Mouse (Mus musculus) gastrocnemius, adult 18-20 months (tissue): ENCODE results near the gene R3hdm2. TPM values are rescaled to one million over a fixed set of nuclear protein-coding genes. Genes with fewer than 3 reads are reported as not detected.

ENCODE experiments used
- DNase-seq: peaks from one replicate; pipeline ENCODE4 v3.0.0; 2021; ENCODE audit warnings: low spot score
- total RNA-seq, 2 experiments: library from RNA; stranded (reverse); gene quantifications; 2 replicates each; pipeline ENCODE4 v1.2.3; 2021

Gene R3hdm2
- total RNA-seq, 2 experiments from 2014 or later, result 133 to 135 TPM

DNA sequence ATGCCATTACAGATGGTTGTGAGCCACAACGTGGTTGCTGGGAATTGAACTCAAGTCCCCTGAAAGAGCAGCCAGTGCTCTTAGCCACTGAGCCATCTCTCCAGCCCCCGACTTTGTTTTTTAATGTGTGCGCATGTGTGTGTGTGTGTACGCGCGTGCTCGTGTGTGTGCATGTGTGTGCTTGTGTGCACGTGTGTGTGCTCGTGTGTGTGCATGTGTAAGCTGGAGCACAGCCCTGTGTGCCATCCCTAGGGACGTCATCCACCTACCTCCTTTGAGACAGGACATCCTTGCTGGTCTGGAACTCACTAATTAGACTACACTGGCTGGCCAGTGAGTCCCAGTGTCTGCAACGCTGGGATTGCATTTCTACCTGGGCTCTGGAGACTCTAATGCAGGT, 27.4 kb upstream of the R3hdm2 start:
- no peak for DNase-seq

DNA sequence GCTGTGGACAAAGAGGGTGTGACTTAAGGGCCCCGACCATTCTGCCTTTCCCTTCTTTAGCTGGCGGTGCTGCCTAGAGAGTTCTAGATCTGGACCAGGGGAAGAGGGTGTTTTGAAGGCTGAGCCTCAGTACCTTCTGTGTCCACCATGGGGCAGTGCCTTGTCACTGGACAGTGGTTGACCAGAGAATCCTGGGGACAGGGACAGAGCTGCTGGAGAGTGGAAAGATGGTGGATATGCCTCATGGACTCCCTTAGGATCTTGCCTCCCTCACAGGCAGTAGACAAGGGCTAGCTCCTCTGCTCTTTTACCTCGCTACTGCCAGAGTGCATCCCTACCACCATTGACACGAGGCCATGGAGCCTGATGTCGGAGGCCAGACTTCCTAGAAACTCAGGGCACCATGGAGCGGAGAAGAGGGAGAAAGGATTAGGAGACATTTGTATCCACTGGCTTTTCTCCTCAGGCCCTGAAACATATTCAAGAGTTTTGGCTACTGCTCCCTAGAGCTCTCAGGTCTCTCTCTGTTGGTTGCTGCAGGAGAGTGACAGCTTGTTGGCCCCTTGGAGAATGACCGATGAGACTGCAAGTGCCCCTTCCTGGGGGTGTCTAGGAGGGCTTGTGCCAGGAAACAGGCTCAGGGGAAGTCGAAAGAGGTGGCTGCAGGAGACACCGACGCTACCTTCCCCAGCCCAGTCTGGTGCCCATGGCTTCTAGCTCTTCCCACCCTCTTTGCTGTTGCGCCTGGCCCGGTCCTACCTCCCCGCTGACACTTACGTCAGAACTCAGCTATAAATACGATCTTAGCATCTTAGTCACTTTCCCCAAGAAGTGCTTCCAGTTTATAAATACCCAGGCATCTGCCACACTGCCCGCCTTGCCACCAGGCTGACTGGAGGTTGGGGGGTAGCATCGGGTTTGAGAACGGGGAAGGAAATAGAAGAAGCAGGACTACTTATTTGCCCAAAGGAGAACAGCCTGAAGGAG, 25.9 kb upstream of the R3hdm2 start, which contains the start of gene Inhbe:
Gene Inhbe, minus strand, starts transcription at position 503 of the 987 bp plus-strand sequence.
- DNase-seq, result peak; percentile 59

DNA sequence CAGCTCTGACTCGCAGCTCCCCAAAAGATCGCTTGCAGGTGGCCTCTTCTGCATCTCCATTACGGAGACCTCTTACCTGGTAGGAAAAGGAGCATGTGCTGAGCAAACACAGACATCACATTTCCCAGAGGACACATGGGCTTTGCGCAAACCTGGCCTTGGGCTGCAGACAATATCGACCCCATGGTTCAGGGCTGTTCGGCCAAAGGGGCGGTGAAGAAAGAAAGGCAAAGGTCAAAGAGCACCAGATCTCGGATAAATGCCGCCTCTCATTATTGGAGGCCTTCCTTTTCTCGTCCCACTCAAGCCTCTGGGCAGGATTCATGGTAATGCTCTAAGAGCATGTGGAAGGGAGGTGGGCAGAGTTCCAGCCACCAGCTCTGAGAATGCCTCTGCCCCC, 24.8 kb upstream of the R3hdm2 start:
- DNase-seq, result no peak

DNA sequence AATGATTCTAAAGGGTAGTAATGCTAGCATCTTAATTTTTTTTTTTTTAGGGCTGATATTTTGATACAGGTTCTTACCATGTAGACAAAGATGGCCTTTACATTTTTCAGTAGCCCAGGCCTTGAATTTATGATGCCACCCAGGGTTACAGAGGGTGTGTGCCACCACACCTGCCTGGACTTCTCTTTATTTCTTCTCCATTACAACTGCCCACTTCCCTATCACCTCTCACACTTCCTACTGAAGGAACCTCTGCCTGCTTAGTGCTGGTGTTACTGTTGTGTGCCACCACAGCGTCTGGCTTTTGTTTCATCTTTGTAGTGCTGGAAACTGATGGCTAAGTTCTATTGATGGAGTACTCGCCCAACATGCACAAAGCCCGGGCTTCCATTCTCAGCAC, 19.4 kb upstream of the R3hdm2 start:
- DNase-seq, result no peak

DNA sequence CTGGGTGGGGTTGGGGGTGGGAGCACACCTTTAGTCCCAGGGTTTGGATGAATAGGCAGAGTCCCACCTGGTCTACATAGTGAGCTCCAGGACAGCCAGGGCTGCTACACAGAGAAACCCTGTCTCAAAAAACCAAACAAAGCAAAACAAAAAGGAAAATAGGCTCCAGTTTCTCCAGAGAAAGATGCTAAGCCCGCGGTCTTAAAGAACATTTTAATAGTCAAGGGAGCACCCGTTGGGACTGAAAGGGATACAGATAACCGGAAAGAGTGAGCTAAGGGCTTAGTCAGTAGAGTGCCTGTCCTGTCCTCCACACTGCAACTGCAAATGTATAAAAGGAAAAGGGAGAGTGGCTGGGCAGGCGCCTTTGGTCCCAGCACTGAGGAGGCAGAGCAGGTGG, 13.0 kb upstream of the R3hdm2 start:
- no peak for DNase-seq

DNA sequence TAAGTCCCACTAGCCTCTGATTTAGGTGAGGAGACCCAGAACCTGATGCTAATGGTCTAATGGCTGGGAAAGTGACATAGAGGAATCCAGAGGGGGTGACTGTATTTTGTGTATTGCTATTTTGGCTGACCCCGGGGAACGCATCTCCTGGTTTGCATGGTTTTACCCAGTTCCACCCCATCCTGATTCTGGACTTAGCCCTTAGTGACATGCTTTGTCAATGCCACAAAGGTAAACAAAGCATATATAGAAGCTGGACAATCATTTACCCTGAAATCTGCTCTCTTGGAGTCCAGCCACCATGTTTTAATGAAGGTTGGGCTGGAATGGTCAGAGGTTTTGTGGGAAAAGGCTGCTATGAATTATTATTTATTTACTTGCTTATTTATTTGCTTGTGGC, 11.9 kb upstream of the R3hdm2 start:
- no peak for DNase-seq

DNA sequence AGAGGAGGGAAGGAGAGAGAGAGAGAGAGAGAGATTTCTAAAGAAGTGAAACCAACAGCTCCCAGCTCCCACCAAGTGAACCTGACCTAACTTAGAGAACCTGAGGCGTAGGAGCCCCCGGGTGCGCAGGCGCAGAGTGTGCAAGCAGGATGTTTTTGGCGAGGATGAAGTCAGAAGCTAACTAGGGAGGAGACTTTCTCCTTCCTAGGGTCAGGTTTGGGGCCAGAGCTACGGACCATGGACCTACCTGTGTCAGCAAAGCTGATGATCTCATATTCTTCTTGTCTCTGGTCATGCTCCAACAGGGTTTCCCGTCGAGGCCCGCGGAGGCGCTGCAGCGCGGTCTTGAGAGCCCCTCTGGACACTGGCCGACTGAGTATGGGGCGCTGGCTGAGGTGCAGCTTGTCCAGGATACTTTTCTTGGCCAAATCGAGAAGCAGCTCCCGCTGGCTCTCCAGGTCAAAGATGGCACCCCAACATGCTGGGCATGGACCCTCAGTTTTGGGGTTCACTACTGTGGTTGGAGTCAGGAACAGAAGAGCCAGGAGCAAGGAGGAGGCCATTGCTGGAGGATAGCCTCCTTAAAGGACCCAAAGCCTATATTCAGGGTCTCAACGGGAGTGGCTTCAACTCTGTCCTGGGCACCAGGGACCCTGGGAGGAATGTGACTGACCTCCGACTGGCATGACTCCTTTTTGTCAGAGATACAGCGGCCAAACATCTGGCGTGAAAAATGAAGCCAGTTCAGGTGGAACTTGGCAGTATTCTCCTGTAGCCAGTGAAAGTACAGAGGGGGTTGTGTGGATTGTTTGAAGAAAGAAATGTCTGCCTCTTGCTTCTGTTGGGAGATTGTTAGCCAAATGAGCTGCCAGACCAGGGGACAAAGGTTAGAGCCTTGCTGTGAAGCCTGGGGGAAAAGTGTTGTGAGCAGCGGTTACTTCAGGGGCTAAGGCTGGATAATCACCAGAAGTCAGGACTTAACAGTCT, 10.0 kb upstream of the R3hdm2 start, which contains the start of gene Inhbc:
Gene Inhbc, minus strand, starts transcription at position 598 of the 987 bp plus-strand sequence.
- DNase-seq, result no peak

DNA sequence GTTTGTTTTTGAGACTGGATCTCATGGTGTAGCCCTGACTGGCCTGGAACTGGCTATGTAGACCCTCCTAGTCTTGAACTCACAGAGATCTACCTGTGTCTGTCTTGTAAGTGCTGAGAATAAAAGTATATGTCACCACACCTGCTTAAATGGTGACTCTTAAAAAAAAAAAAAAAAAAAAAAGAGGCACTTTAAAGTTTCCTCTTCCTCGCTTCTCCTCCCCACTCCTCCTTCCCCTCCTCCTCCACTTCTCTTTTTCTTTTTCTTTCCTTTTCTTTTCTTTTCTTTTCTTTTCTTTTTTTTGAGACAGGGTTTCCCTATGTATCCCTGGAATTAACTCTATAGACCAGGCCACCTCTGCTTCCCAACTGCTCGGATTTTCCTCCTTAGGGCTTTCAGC, 9.1 kb upstream of the R3hdm2 start:
- DNase-seq, result no peak

DNA sequence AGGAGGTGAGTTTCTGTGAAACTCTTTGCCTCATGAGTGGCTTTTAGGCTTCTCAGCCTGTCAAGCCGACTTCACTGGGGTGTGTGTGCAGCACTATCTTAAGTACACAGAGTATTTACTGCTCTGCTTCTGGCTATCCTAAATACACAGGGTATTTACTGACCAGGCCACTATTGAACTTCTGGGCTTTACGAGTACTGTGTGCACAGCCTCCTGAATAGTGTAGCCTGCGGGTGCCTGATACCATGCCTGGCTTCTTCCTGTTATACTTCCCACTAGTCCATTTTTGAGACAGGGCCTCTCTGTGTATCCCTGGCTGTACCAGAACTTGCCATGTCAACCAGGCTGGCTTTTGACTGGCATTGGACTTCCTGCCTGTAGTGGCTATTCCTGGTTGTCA, 2.4 kb upstream of the R3hdm2 start:
- no peak for DNase-seq

DNA sequence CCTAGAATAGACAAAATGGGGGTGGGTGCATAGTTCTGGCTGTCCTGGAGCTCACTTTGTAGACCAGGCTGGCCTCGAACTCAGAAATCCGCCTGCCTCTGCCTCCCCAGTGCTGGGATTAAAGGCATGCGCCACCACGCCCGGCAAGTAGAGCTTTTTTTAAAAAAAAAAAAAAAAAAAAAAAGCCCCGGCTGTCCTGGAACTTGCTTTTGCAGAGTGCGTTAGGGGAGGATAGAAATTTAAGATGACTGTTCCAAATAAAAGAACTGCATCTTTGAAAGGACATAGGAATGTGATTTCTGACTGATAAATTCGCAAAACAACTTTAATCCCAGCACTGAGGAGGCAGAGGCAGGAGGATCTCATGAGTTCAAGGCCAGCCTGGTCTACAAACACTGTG, 473 bp upstream of the R3hdm2 start:
- no peak for DNase-seq

DNA sequence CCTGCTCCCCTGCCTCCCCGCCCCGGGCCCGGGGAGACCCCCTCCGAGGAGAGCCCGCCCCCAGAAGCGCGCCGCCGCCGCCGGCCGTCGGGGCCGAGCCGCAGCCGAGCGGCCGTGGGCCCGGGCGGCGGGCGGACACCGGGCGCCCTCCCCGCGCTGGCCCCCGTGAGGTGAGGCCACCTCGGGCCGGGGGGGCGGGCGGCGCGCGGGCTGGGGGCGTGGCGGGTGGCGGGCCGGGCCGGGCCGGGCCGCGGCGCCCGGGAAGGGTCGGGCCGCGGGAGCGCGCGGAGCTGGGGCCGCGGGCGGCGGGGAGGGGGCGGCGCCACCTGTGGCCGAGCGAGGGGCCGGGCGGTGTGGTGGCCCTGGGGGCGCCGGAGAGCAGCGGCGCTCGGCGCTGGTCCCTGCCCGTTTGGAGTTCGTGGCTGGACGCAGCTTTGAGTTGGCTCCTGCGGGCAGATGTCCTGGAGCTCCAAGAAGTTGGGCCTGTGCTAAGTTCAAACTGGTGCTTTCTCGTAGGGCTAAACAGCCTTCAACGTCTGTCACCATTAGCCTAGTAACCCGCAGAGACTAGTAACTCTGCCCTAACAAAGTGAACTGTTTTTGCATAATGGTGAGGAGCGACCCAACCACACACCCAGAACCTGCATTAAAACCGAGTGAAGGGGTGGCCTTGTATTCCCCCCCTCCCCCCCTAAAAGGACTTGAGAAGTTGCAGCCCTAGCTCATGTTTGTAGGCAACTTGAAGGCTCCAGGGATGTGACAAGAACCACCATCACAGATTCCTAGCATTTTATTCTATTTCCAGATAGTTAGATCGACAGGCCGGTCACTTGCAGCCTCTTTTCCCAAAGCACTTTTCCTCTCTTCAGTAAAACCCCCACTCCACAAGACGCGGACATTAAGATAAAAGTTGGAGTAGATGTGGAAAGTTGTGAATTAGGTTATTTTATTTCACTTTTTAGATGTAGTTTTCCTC, 928 bp downstream of the R3hdm2 start:
- peak; percentile 55 for DNase-seq

DNA sequence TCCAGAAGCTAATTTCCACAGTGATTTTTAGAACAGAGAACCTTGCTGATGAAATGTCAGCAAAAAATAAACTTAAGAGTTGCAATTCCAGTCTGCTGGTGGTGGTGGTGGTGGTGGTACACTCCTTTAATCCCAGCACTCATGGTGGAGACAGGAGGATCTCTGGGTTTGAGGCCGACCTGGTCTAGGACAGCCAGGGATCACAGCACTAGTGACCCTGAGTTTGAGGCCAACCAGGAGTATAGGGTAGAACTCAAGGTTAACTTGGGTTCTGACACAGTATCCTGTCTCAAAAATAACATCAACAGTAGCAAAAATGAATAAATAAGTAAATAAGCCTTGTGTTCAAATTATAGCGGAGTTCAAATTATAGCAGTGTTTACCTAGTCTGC, 1.6 kb downstream of the R3hdm2 start:
- DNase-seq, result no peak

DNA sequence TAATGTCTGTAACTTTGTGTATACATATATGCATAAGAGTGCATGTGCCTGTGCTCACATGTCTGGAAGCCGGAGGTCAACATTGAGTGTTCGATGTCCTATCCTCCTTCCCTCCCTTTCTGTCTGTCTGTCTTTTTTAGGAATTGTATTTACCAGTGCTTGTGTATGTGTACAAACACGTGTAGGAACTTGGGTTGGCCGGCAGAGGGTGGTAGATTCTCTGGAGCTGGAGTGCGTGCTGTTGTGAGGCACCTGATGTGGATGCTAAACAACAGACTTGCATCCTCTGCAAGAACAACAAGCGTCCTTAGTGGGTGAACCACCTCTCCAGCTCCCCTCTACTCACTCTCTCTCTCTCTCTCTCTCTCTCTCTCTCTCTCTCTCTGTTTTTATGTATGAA, 11.6 kb downstream of the R3hdm2 start:
- DNase-seq, result no peak

DNA sequence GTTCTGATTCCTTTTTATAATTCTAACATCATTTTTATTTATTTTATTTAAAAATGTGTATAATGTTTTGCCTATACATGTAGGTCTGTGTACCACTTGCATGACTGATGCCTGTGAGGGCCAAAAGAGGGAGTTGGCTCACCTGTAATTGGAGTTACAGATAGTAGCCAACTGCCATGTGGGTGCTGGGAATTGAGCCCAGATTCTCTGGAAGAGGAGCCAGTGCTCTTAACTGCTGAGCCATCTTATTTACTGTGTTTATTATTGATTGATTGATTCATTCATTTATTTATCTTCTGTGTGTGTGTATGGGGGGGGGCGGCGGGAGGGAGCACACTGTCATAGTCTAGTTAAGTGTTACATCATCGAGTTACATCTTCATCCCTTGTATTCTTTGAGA, 24.6 kb downstream of the R3hdm2 start:
- no peak for DNase-seq

DNA sequence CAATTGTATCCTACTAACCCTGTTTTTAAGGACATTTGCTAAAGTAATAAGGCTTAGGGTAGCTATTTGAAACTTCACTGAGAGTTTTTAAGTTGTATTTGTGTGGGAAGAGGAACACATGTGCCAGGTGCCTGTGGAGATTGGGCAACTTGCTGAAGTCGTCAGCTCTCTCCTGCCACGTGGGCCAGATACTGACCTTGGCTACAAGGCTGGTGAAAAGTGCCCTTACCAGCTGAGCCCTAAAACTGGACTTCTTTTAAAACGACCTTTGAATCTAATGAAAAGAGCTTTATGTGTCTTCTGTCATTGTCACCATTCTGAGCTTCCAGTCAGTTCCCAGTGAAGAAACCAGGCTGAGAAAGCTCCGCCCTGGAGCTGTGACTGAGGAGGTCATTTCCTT, 27.3 kb downstream of the R3hdm2 start:
- peak; percentile 33 for DNase-seq

DNA sequence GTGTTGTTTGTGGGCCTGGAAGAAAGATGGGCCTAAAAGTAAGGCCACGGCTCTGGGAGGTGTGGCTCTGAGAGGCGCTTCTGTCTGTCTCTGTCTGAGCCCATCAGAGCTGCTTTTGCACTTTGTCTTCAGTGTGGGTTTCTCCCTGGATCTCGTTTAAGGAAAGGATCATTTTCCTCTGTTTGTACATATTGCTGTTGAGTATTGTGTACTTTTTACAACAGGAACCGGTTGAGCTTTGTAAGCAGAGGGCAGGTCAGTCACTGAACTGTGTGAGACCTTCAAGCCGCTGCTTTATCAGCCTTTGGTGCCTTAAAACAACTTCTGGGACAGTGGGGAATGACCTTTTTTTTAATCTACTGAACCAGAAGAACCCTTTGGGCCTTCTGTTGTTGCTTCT, 32.0 kb downstream of the R3hdm2 start:
- DNase-seq, result no peak

DNA sequence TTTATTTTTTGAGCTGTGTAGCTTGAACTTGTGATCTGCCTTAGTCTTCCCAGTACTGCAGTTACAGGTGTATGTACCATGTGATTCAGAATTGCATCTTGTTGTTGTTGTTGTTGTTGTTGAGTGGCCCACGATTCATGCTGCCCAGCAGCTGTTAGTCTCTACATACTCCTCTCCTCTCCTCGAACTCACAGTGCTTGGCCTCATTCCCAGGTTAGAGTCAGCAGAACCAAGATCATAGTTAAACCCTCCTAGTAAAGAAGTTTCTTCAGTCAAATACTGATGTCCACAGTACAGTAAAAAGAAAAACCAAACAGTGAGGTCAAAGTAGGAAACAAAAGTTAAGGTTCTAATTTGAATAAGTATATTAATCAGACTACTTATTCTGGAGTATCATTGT, 32.6 kb downstream of the R3hdm2 start:
- no peak for DNase-seq

DNA sequence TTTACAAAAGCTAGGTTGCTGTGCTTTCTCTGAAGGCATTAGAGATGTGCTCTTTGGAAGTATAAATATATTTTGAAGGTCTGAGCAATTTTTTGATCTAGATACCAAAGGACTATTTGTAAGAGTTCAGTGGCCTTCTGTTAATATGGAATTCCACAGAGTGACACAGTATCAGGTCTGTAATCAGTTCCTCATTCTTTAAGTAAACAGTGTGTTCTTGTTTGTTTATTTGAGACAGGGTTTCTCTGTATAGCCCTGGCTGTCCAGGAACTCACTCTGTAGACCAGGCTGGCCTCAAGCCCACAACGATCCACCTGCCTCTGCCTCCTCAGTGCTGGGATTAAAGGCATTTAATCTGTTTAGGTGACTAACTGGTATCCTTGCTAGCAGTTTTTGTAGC, 33.5 kb downstream of the R3hdm2 start:
- DNase-seq, result no peak

DNA sequence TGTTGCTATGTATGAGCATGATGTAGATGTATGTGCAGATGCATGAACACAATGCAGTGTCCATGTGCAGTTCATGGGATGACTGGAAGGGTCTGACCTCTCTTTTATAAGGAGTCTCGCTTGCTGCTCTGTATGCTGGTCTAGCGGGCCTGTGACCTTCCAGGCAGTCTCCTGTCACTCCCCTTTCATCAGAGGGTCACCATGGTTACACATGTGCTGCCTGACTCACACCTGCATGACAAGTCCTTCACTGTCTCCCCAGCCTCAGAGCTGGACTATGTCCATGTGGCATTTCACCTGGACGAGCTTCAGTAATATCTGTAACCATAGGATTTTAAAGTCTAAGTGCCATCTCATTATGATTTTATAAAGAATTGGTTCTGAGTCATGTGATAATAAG, 34.0 kb downstream of the R3hdm2 start:
- no peak for DNase-seq

DNA sequence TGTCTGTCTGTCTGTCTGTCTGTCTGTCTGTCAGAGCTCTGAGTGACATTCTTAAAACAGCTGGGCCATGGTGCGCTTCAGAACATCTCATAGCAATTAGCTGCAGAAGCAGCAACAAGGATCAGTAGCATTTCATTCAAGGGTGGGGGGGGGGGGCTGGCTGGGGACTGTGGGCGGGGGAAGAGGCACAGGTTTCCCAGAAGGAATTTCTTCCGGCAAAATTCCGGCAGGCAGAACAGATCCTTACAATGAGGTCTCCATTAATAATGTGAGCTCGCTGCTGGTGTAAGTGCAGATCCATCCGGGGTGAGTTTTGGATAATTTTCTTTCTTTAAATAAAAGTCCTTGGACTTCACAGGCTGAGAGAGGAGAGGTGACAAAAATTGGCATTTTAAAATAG, 40.0 kb downstream of the R3hdm2 start:
- no peak for DNase-seq
